Mouse (Mus musculus) E14TG2a.4 (cell line): ENCODE results near the gene Gns.

Source experiments
- CTCF ChIP-seq: conservative IDR thresholded peaks from 2 replicates; pipeline ENCODE4 v1.5.1; 2014; ENCODE audit warnings: low read length
- NANOG ChIP-seq: IDR thresholded peaks from 2 replicates; pipeline ENCODE4 v1.6.1; 2014; ENCODE audit warnings: borderline replicate concordance, low read length, mixed read lengths
- POU5F1 ChIP-seq: IDR thresholded peaks from 2 replicates; pipeline ENCODE4 v1.6.1; 2014; ENCODE audit warnings: low read length, borderline replicate concordance

DNA sequence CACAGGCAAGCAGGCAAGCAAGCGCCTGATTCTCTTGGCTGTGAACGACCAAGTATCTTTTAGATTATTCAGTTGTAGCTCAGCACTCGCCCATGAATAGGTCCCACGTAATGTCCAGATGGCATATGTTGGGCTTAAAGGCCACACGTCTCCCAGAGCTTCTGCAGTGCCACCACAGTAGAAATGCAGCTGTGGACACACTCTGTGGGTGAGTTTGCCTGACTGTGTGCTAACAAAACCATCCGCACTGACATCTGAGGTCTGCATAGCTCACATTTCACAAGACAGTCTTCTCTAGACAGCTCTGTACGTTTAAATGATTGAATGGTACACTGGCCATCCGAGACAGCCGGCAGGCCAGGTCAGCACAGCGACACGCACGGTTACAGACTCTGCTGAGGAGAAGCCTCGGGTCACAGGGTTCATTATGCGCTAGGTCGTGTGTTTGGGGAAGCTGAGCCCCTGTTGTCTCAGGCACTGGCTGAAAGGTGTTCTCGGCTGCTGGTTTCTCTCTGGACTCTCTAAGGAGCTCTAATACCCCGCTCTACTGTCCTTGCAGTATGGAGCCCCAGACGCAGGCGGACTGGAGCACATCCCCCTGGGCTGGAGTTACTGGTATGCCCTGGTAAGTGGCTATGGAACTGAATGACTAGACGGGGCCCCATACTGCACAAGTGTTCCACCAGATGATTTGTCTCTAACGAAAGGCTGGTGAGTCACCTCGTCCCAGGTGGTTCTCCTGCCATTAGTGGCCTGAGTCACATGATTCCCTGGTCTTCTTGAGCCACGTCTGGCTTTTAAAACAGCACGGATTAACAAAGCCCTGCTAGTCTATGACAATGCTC is 11.0 kb downstream of the Gns start:
- TF ChIP-seq CTCF (no peak; the same call in 1 of the 2 replicates), NANOG (no peak), POU5F1 (no peak)
